Mouse (Mus musculus) natural killer cell, adult 2 months (primary cell): ENCODE data around the gene Patj.
"Not testable (repeated sequence)": the region's sequence is repeated elsewhere in the genome, so short reads cannot be mapped to it uniquely, and the experiment has no call there.

ENCODE experiments used
- DNase-seq, 2 experiments: peaks; one replicate each; pipeline ENCODE4 v3.0.0; 2022; ENCODE audit warnings: low spot score in 2 of 2

Gene Patj

DNA sequence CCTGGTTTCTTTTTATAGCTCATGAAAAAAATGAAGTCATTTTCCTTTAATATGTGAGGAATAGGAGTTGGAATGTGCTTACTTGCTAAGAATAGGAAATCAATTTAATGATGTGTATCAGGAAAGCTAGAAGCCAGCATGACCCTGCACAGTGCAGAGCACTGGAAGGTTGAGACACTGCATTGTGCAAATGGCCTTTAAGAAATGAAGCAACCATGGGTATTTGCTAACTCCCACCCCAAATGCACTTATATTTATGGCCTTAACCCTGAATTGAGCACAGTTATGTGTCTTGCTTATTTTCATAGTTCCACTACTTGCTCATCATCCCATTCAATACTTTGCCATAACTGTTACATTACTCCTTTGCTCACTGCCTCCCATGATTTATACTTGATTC lies 181.7 kb downstream of the Patj start:
- DNase-seq, result no peak

DNA sequence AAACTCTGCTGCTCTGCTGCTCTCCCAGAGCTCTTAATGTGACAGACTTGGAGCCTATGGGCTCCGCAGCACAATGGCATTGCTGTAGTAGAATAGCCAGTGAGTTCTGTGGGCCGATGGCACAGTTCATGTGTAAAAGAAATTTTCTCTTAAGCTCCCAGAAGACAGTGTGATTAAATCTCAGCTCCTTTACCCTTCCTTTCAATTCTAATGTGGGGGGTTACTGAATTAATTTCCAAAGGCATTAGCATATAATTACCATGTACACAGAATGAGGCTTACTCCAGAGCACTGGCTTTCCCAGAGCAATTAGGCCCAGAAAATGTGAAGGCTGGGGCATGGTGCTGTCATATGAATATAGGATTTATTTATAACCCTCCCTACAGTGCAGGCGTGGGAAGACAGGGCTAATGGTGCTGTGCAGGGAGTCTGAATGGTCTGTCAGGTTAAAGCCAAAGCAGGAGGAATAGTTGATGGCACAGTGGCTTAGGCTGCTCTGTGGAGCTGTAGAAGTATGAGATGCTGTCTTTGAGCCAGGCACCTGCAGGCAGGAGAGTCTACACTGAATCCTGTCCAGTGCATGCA lies 182.5 kb downstream of the Patj start:
- DNase-seq, result no peak

DNA sequence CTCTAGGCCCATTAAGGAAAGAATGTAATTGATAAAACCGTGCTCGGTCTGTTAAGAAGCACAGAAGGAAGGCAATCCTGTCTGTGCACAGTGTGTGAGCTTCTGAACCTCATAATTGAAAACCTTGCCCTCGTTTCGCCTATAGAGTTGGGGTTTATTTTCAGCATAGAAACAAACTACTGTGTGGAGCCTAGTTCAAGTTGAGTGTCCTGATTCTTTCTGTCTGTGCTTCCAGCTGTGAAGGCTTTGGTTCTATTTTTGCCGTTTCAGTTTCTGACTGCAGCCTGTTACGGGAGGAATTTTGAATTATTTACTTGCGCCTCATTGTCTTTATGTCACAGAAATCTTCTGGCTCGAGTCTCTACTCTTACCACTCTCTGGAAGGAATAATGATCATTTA lies 185.9 kb downstream of the Patj start:
- DNase-seq, result no peak

DNA sequence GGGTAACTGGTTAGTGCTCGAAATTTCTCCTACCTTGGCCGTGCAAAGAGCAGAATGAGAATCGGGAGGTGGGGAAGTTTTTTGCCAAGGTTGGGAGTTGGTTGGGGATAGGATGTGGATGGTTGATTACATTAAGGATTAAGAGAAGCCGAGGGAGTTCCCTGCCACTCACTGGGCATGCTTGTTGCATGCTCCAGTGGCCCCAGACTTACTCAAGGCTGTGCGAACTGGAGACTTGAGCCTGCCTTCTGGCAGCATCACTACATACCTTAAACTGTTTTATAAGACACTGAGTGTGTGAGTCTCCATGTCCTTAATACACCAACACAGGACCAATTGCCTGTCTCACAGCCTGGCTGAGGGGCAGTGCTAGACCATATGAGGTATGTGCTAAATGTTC lies 188.4 kb downstream of the Patj start:
- no peak for DNase-seq

DNA sequence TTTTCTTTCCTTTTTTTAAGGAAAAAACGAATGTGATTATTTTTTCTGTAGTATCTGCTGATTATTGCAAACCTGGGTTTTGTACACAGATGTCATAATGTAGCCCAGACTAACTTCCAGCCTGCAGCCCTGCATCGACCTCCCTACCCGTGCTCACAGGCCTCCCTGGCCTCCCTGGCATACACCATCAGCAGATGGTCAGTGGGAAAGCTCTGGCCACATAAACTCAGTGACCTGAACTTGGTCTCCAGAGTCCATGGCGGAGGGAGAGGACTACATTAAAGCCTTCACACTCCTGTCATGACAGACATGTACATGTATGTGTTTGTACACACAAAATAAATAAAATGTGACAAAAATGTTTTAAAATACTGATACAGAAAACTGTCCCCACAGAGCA lies 190.7 kb downstream of the Patj start:
- no peak for DNase-seq

DNA sequence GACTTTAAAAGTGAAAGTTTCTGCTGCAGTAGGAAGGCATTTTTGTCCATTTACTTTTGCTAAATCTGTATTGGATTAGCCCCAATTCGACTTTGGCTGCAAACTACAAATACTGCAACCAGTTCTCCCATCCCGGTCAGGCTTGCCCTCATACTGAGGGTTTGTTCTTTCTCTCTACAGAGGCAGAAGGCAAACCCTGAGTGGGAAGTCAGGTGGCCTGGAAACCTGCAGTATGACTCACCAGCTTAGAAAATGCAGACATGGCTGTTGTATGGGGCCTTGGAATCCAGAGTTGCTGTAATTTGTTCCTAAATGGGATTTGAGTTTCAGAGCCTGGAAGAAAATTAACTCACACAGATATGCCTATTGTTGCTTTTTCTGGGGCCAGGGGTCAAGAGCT lies 192.1 kb downstream of the Patj start:
- DNase-seq, result no peak

DNA sequence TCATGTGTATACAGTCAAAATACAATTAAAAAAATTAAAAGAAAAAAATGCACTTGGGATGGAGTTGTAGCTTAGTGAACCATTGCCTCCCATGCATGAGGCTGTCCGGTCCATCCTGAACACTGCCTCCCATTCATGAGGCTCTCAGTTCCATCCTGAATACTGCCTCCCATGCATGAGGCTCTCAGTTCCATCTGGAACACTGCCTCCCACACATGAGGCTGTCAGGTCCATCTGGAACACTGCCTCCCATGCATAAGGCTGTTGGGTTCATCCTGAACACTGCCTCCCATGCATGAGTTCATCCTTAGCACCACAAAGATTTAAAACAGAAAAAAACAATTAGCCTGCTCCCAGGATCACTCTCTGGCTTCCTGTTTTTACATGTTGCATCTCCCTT lies 198.4 kb downstream of the Patj start:
- no peak for DNase-seq

DNA sequence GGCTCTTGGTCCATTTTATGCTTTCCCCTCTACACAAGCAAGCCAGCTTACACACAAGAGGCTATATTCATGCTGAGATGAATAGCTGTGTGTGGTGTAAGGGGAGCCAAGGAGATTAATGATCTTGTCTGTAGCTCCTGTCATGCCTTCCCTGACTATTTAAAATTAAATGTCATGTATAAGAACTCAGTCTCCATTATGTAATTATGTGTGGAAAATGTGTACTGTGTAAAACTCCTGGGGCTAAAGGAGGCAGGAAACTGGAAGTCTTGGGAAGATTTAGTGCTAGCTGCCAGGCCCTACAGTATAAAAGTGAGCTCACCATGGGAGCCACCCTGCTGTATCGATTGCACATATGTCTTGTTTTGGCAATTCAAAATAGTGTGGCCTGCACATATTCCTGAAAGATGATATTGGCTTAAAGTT lies 203.0 kb downstream of the Patj start:
- DNase-seq, result no peak

DNA sequence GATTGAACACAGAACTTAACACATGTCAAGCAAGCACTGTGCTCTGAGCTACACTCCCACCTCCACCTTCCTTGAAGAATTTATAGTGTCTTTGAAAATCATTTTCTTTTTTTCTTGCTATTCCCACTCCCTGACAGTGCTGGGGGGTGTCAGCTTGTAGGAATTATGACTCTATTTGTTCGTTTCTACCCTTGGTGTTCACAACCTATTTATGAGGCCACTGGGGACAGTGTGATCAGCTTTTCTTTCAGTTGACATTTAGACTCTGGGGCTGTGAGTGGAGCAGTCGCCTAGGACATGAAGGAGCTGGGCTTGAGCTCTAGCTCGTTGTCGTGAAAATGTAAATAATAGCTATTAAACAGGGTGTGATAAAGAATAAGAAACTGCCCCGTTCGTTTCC lies 203.8 kb downstream of the Patj start:
- no peak for DNase-seq

DNA sequence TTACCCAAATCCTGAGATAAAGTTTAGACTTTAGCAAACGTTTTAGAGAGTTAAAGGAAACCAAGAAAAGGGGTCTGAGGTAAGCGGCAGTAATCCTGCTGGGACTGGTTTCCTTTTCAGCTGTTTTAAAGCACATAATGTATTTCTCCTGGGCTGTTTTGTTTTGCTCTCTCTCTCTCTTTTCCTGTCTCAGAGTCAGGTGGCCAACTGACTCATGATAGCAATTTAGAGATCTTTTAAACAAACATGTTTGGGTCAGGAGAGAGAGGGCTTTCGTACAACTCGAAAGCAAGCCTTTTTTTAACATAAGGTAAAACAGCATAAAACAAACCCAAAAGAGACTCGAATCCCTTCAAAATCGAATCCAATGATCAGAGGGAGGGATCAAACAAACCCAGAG lies 207.5 kb downstream of the Patj start:
- DNase-seq, result no peak

DNA sequence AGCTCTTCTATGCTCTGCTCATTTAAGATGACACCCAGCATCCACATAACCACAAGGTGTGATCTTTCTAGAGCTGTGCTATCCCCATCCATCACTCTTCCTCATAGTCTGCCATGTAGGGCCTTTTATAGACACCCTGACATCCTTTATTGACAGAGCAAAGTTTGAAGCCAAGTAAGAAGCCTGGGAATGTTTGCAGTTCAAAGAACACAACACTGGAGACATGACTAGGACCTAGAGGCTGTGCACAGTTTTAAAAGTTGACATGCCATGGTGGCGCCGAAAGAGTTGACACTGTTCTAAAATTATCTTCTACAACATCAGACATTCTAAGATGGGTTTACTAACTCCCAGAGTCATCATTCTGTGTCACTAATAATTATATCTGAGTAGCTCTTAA lies 214.9 kb downstream of the Patj start:
- DNase-seq, result no peak

DNA sequence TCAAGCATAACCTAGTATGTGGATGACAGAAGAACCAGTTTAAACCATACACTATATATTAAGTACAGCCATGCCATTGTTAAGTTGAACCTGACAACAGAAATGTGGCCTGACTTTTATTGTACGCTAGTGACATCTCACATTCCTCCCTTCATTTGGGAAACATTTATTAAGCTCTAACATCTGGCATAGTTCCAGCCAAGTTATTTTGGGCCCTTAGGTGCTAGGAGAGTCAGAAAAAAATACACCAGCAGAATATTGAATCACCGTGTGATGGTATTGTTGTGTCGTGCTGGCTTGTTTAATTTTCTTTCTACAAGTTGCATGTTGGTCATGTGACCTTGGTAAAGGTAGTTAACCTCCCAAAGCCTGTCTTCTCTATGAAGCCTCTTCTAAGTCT lies 218.8 kb downstream of the Patj start:
- no peak for DNase-seq

DNA sequence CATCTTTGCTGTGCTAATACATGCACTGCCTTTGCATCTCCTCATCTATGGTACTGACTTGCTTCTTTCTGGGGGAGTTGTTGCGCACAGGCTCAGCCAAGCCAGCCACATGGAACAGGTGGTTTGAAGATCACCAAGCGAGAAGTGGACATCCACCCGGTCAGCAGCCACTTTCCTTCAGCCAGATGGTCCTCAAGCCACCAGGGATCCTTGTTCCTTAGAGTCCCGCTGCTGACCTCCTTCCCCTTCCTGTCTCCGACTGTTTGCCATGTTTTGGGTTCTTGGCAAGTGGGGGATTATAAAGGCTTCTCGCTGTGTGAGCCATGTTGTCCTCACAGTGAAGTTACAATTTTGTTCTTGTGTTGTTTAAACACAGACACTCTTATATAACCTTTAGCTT lies 223.6 kb downstream of the Patj start:
- DNase-seq, result no peak

DNA sequence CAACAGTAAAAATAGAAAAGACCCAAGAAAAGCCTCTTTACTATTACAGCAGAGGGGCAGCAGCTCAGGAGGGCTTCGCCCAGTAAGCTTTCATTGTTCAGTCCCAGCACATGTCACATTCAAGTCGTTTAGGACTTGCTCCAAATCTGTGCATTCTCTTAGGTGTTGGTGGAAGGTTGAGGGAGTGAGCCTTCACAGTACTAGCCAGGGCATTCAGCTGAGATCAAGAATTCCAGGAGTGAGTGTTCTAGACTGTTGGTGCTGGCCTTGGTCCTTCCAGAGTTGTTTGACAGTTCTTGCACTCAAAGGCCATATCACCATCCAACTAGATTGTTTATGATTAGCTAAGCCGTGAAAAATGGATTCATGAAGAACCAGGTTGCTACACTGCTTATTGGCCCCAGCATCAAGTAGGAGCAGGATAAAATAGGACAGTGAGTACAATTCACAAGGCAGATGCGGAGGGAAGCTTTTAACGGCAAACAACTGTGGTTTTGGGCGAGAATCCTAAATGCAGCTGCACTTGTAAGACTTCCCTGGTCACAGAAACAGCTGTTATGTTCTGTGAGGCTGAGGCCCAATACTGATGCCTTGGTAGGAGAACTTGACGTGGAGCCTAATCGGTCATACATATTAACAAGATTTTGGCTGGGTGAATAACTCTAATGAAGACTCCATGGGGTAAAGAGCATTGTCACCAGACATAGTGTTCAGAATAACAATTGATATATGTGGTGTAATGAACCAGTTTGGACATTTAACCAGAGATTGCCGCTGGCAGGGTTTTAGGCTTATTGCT lies 225.6 kb downstream of the Patj start:
- no peak for DNase-seq

DNA sequence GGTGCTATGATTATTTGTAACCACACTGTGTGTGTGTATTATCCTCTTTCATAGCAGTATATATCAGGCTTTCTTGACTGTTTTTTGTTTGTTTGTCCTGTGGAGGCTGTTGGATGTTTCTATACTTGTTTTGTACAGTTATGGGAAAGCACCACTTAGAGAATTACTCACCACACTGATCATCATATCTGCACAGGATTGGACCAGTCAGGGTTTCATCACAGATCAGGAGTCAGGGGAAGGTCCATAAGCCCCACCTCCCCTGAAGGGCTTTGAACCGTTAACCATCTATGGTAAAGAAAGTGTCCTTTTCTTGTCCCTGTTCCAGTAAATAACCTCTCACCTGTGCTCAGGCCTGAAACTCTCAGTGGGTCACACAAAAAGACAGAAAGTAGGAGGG lies 226.6 kb downstream of the Patj start:
- DNase-seq, result no peak

DNA sequence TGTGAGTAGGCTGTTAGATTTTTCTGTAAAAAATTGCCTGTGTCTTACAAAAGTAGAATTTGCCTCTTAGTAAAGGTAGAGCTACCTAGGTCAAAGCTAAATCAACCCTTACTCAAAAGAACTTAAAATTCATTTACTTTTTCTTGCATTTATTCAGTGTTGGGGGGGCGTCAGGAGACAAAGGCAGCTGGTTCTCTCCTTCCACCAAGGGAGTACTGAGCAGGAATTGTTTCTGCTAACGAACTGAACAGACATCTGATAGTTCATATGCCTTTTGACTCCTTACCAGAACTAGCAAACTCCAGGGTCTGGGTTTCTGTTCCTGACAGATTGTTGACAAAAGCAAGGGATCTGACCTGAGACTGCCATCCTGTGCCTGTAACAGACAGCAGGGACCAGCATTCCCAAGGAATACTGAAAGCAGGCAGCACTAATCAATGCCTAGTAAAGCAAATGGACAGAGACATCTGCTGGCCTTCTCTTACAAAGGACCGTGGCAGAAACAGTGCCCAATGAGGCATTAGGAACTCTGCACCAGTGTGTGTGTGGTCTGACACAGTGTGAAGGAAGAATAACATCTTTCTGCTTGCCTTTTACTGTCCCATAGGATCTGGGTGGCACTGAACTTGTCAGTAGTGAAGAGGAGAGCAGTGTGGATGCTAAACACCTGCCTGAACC lies 227.6 kb downstream of the Patj start:
- DNase-seq, result no peak

DNA sequence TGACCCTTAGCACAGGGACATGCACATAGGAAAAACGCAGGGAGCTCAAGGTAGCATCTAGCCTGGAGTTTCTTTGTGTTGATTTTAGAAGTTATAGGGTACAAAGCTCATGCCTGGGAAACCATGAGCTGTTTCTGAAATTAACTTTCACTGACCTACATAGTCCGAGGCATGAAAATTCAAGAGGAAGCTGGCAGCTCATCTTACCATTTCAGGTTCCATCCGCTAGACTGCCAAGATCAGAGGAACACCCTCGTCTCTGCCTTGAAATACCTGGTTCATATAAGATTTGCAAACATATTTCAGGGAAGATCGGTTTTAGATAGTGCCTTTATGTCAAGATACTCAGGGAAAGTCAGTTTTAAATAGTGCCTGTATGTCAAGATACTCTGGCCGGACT lies 232.7 kb downstream of the Patj start:
- no peak for DNase-seq

DNA sequence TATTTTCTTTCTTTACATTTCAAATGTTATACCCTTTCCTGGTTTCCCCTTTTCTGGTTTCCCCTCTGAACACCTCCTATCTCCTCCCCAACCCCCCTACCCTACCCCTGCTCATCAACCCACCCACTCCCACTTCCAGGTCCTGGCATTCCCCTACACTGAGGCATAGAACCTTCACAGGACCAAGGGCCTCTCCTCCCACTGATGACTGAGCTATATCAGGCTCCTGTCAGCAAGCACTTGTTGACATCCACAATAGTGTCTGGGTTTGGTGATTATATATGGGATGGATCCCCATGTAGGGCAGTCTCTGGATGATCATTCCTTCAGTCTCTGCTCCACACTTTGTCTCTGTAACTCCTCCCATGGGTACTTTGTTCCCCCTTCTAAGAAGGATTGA lies 233.6 kb downstream of the Patj start:
- DNase-seq, result not testable (repeated sequence)

DNA sequence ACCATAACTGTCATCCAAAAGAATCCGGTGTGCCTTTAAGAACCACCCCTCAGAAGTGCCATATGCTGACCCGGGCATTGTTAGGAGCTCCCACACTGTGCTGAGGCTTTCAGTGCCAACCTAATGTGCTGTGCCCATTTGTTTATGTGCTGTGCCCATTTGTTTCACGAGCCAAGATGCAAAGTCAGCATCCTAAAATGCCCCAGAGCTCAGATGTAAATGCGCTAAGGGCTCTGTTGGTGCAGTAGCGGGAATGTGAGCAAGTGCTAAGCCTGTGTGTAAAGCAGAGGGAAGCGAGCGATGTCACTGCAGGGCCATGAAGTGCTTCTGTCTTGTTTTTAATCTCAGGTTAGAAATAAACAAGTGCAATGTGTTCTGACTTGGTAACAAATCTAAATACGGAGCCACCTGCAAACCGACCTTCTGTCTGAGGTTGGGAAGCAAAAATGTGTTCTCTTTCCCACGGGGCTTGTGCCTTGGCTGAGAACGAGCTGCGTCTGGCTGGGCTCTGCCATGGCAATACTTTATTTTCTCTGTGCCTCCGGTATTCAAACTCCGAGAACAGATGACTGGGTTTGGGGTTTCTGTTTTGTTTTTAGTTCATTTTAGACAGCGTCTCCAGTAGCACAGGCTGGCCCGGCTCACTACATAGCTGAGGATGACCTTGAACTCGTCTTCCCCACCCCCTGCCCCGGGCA lies 239.7 kb downstream of the Patj start:
- no peak for DNase-seq

DNA sequence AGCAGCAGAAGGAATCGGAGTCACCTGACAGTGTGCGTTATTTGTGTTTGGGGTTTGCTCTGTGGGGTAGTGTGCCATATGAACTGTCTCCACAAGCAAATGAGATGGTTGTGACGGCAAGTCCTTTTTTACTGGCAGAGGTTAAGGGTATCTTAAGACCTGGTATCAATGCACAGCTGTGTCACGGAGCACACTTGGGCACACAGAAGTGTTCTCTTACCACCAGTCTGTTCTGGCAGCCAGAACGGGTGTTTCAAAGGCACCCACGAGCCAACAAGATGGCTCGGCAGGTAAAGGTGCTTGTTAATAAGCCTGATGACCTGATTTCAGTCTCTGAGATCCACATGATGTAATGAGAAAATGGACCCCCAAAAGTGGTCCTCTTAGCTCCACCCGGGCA lies 243.1 kb downstream of the Patj start:
- no peak for DNase-seq

DNA sequence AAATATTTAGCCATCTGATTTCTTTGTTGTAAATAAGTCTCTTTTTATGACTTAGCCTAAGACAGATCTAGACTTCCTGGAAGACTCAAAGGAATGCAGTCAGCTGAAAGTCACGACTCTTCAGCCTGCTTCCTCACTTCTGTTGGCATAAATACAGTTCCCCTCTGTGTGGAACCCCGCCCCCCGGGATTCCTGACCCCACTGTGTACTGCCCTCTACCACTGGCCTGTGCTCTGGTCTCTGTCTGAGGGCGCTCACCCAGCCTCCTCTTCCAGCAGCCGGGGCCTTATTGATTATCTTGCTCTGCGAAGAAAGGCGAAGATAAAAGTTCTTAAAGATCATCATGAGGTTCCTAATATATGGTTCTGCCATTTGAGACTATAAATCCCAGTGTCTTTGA lies 258.1 kb downstream of the Patj start:
- DNase-seq, result no peak

DNA sequence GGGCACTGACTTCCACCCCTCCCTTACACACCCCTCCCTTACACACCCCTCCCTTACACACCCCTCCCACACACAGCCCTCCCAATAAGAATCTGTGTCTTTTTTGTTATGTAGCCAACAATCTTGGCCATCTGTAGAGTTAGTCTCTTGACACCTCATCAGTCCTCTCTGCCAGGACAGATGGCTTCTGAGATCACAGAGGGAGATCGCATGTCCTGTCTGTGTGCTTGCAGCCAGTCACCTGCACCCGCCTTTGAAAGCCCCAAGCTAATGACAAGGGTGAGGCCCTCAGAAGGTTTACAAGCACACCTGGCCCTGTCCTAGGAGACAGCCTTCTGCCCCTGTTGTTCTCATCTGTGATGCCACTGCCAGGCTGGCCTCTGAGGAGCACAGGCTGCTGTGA lies 258.8 kb downstream of the Patj start:
- DNase-seq, result no peak

DNA sequence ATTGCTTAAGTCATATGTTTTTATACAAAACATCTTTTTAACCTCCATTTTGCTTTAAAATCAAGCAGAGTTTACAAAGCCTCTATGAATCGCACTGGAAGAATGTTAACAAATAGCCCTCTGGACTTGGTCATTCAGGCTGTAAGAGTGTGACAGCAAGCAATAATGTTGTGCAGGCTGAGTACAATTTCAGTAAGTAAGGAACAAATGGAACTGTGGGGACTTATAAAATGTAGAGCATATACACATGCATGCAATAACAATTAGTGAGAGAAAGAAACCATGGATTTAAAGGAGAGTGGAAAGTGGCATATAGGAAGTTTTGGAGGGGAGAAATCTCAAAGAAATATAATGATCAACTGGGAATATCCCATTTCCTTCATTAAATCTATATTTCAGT lies 261.2 kb downstream of the Patj start:
- no peak for DNase-seq
